Mouse (Mus musculus) thymus, postnatal 25 days (tissue): ENCODE measurements around the gene Ankrd44.

ENCODE experiments used
- DNase-seq: peaks from one replicate; pipeline ENCODE4 v3.0.0; 2022

Gene Ankrd44

GRCm38 (mm10) chr1:54695396-54695795, 230.8 kb downstream of the Ankrd44 start:
- DNase-seq = no peak

GRCm38 (mm10) chr1:54691824-54692223, 234.4 kb downstream of the Ankrd44 start:
- no peak for DNase-seq

- DNase-seq = no peak
These were observed 235.8 kb downstream of the Ankrd44 start for GRCm38 (mm10) chr1:54690291-54690965.

GRCm38 (mm10) chr1:54688441-54688840, 237.7 kb downstream of the Ankrd44 start:
- DNase-seq = no peak

- DNase-seq = no peak
These were observed 241.9 kb downstream of the Ankrd44 start for GRCm38 (mm10) chr1:54684316-54684715.

- DNase-seq = no peak
These were observed 246.6 kb downstream of the Ankrd44 start for GRCm38 (mm10) chr1:54679556-54679955.

GRCm38 (mm10) chr1:54678037-54678436, 248.2 kb downstream of the Ankrd44 start:
- no peak for DNase-seq

- no peak for DNase-seq
These were observed 250.7 kb downstream of the Ankrd44 start for GRCm38 (mm10) chr1:54675478-54675877.

- no peak for DNase-seq
These were observed 258.2 kb downstream of the Ankrd44 start for GRCm38 (mm10) chr1:54667991-54668390.

GRCm38 (mm10) chr1:54665582-54666405, 260.4 kb downstream of the Ankrd44 start:
- peak; percentile 29 for DNase-seq

GRCm38 (mm10) chr1:54665095-54665494, 261.1 kb downstream of the Ankrd44 start:
- no peak for DNase-seq

- DNase-seq = no peak
These were observed 265.5 kb downstream of the Ankrd44 start for GRCm38 (mm10) chr1:54660674-54661073.

GRCm38 (mm10) chr1:54658558-54658957, 267.6 kb downstream of the Ankrd44 start:
- no peak for DNase-seq

- no peak for DNase-seq
These were observed 277.9 kb downstream of the Ankrd44 start for GRCm38 (mm10) chr1:54648237-54648636.

- no peak for DNase-seq
These were observed 278.8 kb downstream of the Ankrd44 start for GRCm38 (mm10) chr1:54647335-54647745.

GRCm38 (mm10) chr1:54640184-54640795, 285.9 kb downstream of the Ankrd44 start:
- DNase-seq = no peak

- no peak for DNase-seq
These were observed 286.6 kb downstream of the Ankrd44 start for GRCm38 (mm10) chr1:54639506-54640078.

- DNase-seq = no peak
These were observed 287.1 kb downstream of the Ankrd44 start for GRCm38 (mm10) chr1:54639076-54639475.

GRCm38 (mm10) chr1:54637340-54637739, 288.8 kb downstream of the Ankrd44 start:
- DNase-seq = no peak

- no peak for DNase-seq
These were observed 297.1 kb downstream of the Ankrd44 start for GRCm38 (mm10) chr1:54629106-54629505.

- no peak for DNase-seq
These were observed 311.2 kb downstream of the Ankrd44 start for GRCm38 (mm10) chr1:54614963-54615362.

- DNase-seq = no peak
These were observed 313.8 kb downstream of the Ankrd44 start for GRCm38 (mm10) chr1:54612344-54612743.

GRCm38 (mm10) chr1:54611891-54612290, 314.3 kb downstream of the Ankrd44 start:
- no peak for DNase-seq
